Mouse (Mus musculus): Measurements from ENCODE around the gene Rab11fip5.

Gene Rab11fip5

DNA sequence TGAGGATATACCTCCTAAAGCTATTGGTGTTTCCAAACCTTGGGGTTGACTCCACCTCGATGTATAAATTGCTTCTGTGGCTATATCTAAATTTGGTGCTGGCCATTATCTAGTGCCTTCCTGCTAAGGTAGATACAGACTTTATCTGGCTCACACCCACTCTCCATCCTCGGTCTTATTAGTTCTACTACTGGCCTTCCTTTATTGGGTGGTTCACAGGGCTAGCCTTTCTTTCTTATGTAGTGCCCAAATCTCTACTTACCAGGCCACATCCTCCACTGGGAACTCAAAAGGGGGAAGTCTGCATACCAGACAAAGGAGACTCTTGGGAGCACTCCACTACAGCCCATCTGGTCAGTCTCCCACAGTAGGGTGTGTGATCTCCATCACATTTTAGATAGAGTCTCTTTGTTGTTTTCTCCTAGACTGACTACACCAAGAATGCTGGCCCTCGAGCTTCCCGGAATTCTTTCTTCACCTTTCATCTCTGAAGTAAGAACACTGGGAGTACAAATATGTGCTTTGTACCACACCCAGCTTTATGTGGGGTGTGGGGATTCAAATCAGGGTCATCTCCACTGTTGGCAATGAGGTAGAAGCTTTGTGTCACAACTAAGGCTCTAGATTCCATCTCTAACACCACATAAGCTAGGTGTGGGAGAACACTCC, 2.8 kb upstream of the Rab11fip5 start:
- in situ Hi-C loops (cut with MboI; ENCODE audit: unreplicated experiment in 2 of 2): no loop called here

DNA sequence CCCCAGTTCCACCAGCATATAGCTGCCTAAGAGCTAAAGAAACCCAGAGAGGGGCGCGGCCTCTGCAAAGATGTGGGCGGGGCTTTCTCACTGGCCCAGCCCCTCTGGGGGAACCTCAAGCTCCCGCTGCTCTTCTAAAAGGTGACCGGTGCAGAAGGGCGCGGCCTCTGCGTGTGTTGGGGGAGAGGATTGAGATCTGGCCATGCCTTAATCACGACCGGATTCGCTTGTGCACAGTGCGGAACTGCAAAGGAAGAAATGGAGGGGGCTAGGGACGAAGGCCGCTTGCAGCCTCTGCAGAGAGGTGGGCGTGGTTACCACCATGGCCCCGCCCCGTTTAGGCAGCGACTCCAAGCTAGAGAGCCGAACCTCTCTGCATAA, 290 bp upstream of the Rab11fip5 start:
- in situ Hi-C loops (cut with MboI; ENCODE audit: unreplicated experiment in 2 of 2): no loop called here

DNA sequence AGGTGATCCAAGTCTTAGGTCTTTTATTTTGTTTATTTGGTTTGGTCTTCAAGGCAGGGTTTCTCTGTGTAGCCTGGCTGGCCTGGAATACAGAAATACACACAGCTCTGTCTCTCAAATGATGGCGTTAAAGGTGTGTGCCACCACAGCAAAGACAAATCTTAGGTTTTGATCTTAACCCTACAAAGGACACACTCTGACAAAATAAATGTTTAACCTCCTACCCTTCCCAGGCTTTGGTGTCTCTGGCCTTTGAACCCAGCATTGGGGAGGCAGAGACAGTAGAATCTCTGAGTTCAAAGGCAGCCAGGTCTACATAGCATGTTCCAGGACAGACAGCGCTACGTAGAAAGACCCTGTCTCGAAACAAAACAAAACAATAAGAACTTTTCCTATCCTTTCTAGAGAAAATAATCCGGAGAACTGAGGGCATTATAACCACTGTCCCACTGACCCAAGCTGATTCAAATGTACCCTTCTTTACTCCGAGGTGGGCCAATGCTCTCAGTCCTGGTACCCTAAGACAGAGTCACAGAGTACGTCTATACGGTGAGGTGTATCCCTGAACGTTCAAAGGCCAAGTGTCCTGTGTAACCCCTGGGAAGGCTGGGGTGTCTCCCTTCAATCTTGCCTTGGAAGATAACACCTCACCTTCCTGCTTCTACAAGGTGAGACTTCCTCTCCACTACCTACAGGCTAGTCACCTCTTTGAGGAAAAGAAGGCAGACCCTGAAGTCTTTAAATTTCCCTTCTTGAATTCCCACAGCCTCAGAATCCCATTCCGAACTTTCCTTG, 1.2 kb downstream of the Rab11fip5 start:
- in situ Hi-C loops (cut with MboI; ENCODE audit: unreplicated experiment in 2 of 2): no loop called here

DNA sequence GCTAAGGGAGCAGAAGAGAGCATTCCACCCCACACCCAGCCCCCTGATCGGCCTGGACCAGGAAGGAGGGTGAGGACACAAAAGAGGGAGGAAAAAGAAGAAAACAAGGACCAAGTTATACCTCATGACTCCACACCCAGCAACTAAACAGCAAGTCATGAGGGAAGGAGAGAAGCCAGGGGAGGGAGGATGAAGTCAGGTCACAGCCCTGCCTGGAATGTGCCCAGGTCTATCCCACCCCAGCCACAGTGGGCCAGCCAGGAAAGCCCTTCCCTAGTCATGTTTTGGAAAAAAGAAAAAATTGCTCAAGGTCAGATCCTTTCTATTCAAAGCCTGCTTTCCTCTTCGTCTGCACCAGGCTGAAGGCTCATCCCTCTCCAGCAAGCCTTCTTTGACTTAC, 1.9 kb downstream of the Rab11fip5 start:
- in situ Hi-C loops (cut with MboI; ENCODE audit: unreplicated experiment in 2 of 2): no loop called here

DNA sequence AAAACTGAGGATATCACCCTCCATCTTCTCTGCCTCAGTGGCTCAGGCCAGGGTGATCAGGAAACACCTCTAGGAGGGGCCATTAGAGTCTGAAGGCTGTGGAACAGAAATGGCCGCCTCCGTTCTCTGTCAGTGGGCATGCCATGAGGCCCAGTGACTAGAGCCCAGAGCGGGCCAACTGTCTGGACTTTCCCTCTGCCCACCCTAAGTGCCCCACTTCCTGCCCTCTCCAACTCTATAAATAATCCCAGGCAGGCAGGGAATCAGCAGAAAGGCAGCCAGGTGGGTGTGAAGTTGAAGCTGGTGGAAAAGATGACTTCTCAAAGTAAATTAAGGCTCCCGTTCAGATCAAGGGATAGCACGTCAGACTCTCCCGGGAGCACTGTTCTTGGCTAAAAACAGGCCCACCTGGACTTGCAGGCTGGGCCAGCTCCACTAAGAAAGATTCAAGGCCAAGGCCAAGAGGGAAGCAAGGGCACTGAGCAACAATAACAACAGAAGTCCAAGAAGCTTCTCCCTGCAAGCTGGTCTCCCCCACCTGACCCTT, 2.5 kb downstream of the Rab11fip5 start:
- in situ Hi-C loops (cut with MboI; ENCODE audit: unreplicated experiment in 2 of 2): no loop called here

DNA sequence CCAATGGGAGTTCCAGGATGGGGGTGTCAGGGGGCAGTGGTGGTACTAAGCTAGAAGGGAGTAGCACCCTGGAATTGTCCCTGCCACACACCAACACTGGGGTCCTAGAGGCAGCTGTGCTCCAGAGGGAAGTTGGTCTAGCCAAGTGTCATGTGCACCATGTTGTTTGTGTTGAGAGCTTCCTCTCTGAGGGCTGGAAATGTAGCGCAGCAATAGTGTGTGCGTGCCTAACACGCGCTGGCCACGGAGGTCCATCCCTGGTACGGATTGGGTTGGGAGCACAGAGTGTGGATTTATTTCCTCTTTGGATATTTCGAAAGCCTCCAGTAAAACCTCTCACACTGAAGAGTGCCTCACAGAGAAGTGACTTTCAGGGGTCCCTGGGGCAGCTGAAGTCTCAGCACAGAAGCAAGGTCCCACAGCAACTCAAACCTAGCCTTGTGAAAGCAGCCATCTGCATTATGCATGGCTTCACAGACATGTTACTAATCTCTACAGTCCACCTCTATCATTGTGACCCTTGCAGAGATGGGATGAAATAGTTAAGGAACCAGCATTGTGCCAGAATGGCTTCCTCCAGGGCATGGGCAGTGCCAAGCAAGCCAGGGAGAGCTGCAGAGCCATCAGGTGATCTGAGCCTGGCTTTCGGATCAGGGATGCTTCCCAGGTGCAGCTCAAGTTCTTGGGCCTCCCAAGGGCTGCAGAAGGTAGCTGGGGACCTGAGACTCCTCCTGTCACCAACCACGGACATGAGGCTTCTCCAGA, 3.6 kb downstream of the Rab11fip5 start:
- in situ Hi-C loops (cut with MboI; ENCODE audit: unreplicated experiment in 2 of 2): no loop called here

DNA sequence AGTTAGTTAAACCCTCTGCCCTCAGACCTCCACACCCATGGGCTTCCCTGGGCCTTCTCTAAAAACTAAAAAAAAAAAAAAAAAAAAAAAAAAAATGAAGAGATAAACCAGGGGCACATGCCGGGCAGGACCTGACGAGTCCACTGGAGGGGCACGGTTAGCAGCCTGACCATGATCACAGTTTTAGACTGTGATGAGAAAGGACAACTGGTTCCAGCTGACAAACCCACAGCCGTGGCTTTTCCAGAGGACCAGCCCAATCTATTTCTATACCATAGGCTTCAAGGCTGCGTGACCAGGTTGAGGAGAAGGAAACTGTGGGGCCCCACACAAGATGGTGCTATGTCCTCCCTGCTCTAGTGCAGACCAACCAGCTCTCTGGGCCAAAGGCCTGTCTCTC, 4.4 kb downstream of the Rab11fip5 start:
- in situ Hi-C loops (cut with MboI; ENCODE audit: unreplicated experiment in 2 of 2): no loop called here

DNA sequence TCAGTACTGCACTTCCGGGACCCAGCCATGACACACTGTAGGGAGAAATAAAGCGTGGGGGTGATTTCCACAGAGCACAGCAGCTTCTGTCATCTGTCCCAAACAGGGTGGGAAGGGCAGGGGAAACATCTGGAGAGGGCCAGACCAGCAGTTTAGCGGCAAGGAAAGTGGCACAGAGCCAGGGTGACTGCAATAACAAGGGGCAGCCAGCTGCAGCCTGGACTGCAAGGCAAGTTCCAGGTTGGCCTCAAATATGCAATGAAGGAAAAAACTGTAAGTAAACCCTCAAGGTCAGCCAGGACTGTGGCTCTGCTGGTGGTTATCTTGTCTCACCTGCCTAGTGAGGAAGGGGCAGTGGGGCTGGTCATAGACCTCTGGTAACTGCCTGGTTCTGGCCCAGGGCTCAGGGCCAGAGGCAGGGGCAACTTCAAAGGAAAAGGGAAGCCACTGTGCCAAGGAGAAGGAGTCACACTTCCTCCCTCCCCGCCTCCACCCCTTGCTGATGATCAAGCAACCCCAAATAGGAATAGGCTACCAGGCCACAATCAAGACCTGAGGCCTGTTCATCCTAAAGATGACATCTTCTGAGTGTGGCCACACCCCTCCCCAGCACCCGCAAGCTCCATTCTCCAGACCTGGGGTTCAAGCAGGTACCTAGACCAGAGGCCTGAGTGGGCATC, 5.1 kb downstream of the Rab11fip5 start:
- in situ Hi-C loops (cut with MboI; ENCODE audit: unreplicated experiment in 2 of 2): no loop called here

DNA sequence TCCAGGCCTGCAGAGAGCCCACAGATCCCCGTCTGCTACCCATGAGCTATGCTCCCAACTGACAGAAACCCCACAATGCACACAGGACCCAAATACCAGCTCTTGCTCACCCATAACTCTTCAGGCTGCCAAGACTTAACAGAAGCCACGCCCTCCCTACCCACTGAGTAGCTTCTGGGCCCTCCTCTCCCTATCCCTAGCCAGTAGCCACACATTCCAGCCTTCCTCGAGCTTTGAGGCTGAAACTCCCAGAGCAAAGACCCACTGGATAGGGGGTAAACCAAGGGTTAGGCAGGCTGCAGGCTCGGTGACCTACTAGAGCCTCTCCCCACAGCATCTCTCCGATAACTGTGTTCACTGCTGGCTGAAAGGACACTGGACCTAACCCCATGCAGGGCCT, 5.7 kb downstream of the Rab11fip5 start:
- in situ Hi-C loops (cut with MboI; ENCODE audit: unreplicated experiment in 2 of 2): no loop called here

DNA sequence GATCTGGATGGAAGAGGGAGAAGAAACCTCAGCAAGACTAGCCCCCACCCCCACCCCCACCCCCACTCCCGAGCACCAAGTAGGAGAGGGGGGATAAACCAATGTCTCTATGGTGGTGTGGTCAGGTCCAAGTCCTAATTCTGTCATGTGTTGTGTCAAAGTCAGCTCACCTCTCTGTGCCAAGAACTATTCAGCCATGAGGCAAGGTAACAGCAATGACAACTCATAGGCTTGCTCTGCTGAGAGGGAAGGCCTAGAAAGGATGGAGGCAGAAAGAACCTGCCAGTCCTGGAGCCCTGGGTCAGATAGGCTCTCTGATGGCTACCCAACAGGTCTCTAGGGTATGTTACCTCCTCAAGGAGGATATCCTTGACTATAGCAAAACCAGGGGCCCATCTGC, 6.3 kb downstream of the Rab11fip5 start:
- in situ Hi-C loops (cut with MboI; ENCODE audit: unreplicated experiment in 2 of 2): no loop called here

DNA sequence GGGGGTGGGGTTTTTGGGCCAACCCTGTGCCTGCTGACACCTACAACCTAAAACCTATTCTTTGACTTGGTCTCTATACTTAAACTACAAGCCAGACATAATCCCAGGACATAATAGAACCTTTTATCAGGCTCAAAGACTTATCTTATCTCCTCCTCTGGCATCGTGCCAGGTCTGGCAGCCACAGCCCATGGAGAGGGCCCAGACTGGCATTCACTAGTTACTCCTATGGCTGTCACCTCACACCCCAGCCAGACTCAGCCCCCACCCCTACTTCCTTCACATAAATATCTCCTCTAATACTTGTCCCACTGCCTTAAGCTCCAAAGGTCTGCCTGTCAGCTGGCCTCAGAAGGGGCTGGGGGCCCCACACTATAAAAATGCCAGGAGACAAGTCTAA, 8.0 kb downstream of the Rab11fip5 start:
- in situ Hi-C loops (cut with MboI; ENCODE audit: unreplicated experiment in 2 of 2): no loop called here

DNA sequence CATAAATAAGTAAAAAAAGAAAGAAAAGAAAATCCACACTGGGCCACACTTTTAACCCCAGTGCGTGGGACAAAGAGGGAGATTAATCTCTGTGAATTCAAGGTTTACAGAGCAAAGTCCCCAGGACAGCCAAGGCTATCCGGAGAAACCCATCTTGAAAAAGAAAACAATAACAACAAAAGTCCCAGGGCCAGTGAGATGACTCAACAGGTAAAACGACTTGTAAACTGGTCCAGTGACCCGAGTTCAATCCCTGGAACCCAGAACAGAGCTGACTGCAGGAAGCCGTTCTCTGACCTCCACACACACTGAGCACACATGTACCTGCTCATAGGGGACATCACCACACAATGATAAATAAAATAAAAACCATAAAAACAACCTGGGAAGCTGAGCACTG, 10.0 kb downstream of the Rab11fip5 start:
- in situ Hi-C loops (cut with MboI; ENCODE audit: unreplicated experiment in 2 of 2): no loop called here

DNA sequence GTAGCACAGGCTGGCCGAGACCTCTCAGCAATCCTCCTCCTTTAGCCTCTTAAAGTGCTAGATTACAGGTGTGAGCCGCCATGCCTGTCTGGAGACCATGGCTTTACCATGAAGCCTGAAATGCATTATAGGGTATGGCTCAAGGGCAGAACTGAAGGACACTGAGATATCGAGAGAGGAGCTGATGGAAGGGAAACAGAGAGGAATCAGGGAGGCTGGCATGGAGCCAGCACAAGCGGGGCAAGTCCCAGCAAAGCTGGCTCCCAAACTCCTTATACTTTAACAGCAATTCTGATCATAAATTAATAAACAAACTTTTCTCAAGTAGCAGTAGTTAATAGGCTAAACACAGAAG, 10.6 kb downstream of the Rab11fip5 start:
- in situ Hi-C loops (cut with MboI; ENCODE audit: unreplicated experiment in 2 of 2): no loop called here

DNA sequence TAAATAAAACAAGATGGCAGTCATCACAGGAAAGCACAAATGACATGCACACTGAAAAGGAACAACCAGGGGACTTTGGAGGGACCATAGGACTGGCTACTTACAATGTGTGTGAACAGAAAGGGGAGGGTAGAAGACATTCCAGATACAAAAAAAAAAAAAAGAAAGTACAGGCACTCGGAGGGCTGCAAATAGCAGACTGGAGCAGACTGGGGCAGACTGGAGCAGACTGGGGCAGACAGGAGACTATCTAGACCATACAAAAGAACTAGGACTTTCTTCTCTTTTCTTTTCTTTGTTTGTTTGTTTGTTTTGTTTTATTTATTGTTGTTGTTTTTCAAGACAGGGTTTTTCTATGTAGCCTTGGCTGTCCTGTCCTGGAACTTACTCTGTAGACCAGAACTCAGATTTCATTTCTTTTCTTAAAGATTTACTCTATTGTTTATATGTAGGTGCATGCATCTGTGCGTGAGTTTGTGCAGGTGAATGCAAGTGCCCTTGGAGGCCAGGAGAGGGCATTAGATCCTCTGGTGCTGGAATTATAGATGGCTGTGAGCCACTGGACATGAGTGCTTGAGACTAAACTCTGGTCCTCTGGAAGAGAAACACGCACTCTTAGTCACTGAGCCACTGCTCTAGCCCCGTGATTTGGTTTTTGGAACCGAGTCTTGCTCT, 11.1 kb downstream of the Rab11fip5 start:
- in situ Hi-C loops (cut with MboI; ENCODE audit: unreplicated experiment in 2 of 2): no loop called here

DNA sequence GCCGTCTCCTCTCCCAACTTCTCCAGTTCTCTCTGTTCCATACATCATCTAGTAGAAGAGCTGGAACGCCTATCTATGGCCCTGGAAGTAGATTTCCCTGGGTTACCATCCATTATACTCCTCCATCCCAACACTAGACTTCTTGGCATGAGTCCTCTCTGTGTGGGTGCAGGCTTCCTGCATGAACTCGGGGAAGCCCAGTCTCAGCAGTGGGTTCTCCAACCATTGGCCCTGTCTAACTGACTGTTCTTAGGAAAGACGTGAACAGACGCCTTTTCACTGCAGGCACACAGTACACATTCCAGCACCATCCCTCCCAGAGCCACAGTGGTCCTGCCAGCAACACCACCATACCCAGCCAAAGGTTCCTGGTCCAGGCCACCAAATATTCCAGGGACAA, 11.8 kb downstream of the Rab11fip5 start:
- in situ Hi-C loops (cut with MboI; ENCODE audit: unreplicated experiment in 2 of 2): no loop called here

DNA sequence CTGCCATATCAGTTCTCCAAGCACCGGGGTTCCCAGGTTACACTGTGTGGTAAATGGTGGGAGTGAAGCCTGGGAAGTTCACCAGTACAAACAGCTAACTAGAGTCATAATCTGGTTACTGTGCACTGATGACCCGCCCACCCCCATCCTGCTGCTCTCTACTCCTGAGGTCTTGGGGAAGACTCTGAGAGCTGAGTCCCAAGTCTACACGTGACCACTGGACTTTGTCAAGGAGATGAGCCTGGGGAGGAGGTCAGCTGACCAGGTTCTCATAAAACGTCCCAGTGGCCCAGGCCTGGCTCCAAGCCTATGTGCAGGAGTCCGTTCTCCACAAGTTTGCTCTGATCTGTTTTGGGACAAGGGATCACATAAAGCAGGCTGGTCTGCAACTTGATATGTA, 14.1 kb downstream of the Rab11fip5 start:
- in situ Hi-C loops (cut with MboI; ENCODE audit: unreplicated experiment in 2 of 2): no loop called here

DNA sequence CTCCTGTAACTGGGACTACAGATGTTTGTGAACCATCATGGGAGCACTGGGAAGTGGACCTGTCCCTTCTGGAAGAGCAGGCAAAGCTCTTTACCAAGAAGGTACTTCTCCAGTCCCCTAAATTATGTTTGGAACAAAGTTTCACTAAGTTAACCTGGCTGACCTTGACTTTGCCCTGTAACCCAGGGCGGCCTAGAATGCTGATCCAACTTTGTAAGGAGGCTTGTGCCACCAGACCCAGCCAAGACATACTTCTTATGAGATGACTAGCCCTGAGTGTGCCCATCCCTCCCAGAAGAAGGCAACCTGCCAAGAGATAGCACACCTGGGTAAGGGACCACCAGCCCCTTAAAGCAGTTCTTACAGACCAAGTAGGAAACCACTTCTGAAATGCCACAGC, 15.6 kb downstream of the Rab11fip5 start:
- in situ Hi-C loops (cut with MboI; ENCODE audit: unreplicated experiment in 2 of 2): no loop called here

DNA sequence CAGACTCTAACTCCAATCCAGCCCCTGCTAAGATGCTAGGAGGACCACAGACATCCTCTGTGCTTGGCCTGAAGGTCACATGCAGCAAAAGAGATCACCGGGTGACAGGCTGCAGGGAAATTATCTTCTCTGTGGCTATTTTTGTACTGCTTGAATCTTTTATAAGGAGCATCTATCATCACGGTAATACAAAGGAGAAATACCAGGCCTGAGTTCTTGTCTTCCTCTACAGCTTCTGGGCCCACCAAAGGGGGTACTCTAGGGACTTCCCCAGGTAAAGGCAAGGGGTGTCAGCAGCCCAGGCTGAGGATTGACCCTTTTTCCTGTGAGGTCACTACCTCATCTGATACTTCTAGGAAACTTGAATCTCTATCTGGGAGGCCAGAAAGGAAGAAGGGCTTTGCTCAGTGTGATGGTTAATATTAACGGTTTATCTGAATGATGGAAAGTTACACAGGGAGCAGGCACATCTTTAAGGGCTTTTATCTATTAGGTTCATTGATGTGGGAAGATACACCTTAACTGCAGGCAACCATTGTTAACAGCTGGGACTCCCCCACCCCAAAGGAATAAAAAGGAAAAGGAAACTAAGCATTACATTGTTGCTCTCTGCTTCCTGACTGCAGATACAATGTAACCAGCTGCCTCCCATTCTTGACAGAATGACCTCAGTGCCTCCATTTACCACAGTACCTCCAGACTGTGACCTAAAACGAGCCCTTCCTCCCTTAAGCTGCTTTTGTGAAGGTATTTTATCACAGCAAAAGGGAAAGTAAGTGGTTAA, 17.6 kb downstream of the Rab11fip5 start:
- in situ Hi-C loops (cut with MboI; ENCODE audit: unreplicated experiment in 2 of 2): no loop called here

DNA sequence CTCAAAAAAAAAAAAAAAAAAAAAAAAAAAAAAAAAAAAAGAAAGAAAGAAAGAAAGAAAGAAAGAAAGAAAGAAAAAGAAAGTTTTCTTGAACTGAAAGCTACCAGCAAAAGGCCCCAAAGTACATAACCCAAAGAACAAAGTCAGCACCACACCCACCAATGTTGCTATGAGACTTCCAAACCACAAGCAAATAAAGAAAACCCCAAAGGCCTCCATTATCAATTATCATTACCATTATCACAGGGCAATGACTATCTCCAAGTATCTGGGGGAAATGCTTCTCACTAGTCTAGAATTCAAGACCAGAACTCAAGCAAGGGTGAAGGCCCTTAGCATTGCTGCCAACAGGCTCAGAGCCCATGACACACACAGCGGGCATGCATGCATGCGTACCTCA, 18.7 kb downstream of the Rab11fip5 start:
- in situ Hi-C loops (cut with MboI; ENCODE audit: unreplicated experiment in 2 of 2): no loop called here

DNA sequence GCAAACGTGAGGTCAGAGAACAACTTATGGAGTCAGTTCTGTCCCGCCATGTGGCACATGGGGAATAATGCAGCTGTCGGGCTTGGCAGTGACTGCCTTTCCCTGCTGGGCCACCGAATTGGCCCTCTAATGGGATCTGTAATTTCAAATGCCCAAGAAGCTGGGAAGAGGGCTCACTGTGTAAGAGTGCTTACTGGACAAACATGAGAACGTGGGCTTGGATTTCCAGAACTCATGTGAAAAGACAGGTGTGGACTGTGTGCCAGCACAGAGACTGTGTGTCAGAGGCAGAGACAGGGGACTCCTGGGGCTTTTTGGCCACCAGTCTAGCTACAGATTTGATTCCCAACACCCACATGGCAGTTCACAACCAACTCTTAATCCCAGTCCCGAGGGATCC, 19.7 kb downstream of the Rab11fip5 start:
- in situ Hi-C loops (cut with MboI; ENCODE audit: unreplicated experiment in 2 of 2): no loop called here
